Mouse (Mus musculus) hindbrain, embryonic 11.5 days (tissue): ENCODE results near the gene Atp8b4. TPM values are rescaled to one million over a fixed set of nuclear protein-coding genes. Genes with fewer than 3 reads are reported as not detected.

Experiments used
- polyA plus RNA-seq: library from polyadenylated mRNA; unstranded; fragments of >200 nt; fragmentation: Nextera tagmentation; extraction: Ambion mirVana; gene quantifications from 2 replicates; pipeline ENCODE4 v1.2.1, GENCODE M21; 2014

The Atp8b4 gene
- polyA plus RNA-seq, 1 experiment from 2014 or later: 0.06 TPM

Other genes with a start within 250 kb of the Atp8b4 start
- gene Slc27a2, start 51.7 kb upstream of the Atp8b4 start, polyA plus RNA-seq: 0.51 and 0.71 TPM in 2 replicates
- gene Hdc, start 118.6 kb upstream of the Atp8b4 start, polyA plus RNA-seq: 1.8 and 1.9 TPM in 2 replicates
- gene Gabpb1, start 175.7 kb upstream of the Atp8b4 start, polyA plus RNA-seq: 79.4 and 84.5 TPM in 2 replicates
- gene Usp8, start 206.7 kb upstream of the Atp8b4 start, polyA plus RNA-seq: 37.8 and 47.8 TPM in 2 replicates